Mouse (Mus musculus) ES-Bruce4 (cell line): ENCODE results near the gene Mga.

Experiments
- CTCF ChIP-seq: IDR thresholded peaks from one replicate; pipeline ENCODE4 v1.8.1; 2011; ENCODE audit warnings: low read depth, low read length
- POLR2A ChIP-seq: IDR thresholded peaks from one replicate; pipeline ENCODE4 v1.8.1; 2011; ENCODE audit warnings: low read length; ENCODE audit not compliant: insufficient read depth

- no peak for TF ChIP-seq CTCF
- no peak for TF ChIP-seq POLR2A
Measured at GRCm38 (mm10) chr2:119970571-119970970, 73.5 kb downstream of the Mga start.
